Mouse (Mus musculus): ENCODE results near the gene C1qb. TPM values are rescaled to one million over a fixed set of nuclear protein-coding genes. Genes with fewer than 3 reads are reported as not detected.
A peak's percentile ranks its signal among the peaks of the same experiment; 100 is the strongest.

C1qb gene
- polyA plus RNA-seq (2016; fragmentation: Nextera tagmentation; extraction: Ambion mirVana): 20.6 and 32.4 TPM in 2 replicates

- Histone ChIP-seq H3K27me3 (ENCODE audit: low read depth, poor library complexity, severe bottlenecking) (peaks cover 13% of the 10 kb centered on the region), H3K36me3 (no peaks in the 10 kb centered on the region), H3K9me3 (replicated peaks) (no peaks in the 10 kb centered on the region), H3K27ac (replicated peaks) (no peak within 1 kb of the TSS; the same call in 1 of the 2 replicates), H3K4me1 (peaks cover 8% of the 10 kb centered on the region; the same call in 1 of the 2 replicates), H3K4me3 (no peak within 1 kb of the TSS)
- WGBS: 84% methylated on average over 7 of the region's 7 CpGs
- no peak for DNase-seq (ENCODE audit: low spot score)
These were observed at the start of gene C1qb for GRCm38 (mm10) chr4:136886101-136886500. Gene C1qb (minus strand): TSS chr4:136886187.

DNA sequence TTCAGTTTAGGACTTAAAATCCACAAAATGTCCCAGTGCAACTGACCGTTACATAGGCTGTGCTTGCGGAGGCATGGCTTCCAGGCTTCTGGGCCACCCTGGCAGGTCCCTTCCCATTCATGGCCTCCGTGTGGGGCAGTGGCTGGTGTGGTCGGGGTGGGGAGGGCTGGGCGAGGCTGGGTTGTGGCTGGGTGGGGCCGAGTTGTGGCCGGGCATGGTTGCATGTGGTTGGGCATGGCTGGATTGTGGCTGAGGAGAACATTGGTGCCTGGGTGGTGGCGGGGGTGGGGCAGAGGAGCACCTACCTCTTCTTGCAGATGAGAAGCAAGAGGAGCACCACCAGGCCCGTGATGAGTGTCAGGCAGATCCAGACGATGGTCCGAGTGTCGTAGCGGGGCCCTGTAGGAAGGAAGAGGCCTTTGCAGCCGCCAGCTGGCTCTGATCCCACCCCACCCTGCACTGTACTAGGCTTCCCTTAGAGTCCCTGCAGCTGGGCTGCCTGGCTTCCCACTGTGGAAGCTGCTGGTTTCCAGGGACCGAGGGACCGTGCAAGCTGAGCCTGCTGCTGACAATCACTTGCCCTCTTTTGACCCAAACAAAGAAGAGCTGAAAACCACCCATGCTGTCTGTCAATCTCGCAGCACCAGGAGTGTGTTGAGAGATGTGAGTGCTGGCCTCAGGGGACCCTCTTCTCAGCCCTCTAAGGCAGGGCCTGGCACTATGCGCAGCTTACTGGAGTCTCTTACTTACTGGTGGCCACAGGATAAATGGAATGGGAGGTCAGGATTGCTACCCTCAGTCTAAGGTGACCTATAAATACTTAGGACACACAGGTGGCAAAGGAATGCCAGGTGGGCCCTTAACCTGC, 49.0 kb upstream of the C1qb start:
- Histone ChIP-seq H3K36me3 (no peaks in the 10 kb centered on the region), H3K4me1 (peaks cover 23% of the 10 kb centered on the region), H3K27ac (replicated peaks) (peak overlapping the region; percentile 60), H3K9me3 (replicated peaks) (no peaks in the 10 kb centered on the region), H3K4me3 (no peak overlapping the region), H3K27me3 (ENCODE audit: low read depth, poor library complexity, severe bottlenecking) (peaks cover 100% of the 10 kb centered on the region)
- 52% methylated on average over 18 of the region's 18 CpGs for WGBS
- DNase-seq (ENCODE audit: low spot score): no peak

DNA sequence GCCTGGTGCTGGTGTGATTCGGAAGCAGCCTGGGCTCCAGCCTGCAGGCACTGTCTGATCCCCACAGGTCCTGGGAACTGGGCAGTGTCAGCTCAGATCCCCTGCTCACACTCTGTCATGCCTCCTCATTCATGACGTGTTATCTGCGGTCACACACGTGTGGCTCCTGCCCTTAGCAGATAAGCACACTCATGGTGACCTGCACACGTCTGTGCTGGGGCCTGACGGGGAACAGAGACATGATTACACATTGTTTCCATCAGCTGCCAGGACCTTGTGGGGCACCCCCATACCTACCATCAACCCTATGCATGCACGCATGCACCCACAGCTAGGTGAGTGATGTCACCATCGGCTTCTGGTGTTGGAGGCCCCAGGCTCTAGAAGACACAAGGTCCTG, 44.5 kb upstream of the C1qb start:
- no peak for DNase-seq (ENCODE audit: low spot score)
- H3K9me3 ChIP-seq (replicated peaks): no peaks in the 10 kb centered on the region
- no peak overlapping the region for H3K4me3 ChIP-seq
- H3K27me3 ChIP-seq (ENCODE audit: low read depth, poor library complexity, severe bottlenecking): peaks cover 99% of the 10 kb centered on the region
- 90% methylated on average over 8 of the region's 8 CpGs for WGBS
- H3K4me1 ChIP-seq: peaks cover 42% of the 10 kb centered on the region
- no peaks in the 10 kb centered on the region for H3K36me3 ChIP-seq
- H3K27ac ChIP-seq (replicated peaks): no peak overlapping the region

- H3K9me3 ChIP-seq (replicated peaks): no peaks in the 10 kb centered on the region
- WGBS: 8% methylated on average over 5 of the region's 5 CpGs
- peaks cover 99% of the 10 kb centered on the region for H3K27me3 ChIP-seq (ENCODE audit: low read depth, poor library complexity, severe bottlenecking)
- H3K27ac ChIP-seq (replicated peaks): peak overlapping the region; percentile 55
- peak; percentile 46 for DNase-seq (ENCODE audit: low spot score)
- H3K36me3 ChIP-seq: no peaks in the 10 kb centered on the region
- no peak overlapping the region for H3K4me3 ChIP-seq
- peaks cover 28% of the 10 kb centered on the region for H3K4me1 ChIP-seq
These were observed 42.9 kb upstream of the C1qb start for GRCm38 (mm10) chr4:136928928-136929327.

DNA sequence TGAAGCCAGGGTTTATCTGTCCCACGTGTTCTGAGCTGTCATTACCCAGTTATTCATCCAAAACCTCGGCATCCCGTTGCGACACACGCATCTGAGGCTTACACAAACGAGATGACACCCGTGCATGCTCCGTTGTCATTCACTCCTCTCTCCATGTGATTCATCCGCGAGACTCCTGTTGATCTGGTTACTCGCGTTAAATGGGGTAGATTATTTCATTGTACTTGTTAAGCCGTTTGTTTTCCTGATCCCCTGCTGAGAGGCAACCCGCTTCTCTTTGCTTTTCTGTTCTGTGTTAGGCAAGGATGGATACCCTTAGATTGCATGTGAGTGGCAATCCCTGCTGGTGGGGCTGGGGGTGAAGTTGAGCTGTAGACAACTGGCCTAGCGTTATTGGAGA, 39.8 kb upstream of the C1qb start:
- no peak for DNase-seq (ENCODE audit: low spot score)
- Histone ChIP-seq H3K27me3 (ENCODE audit: low read depth, poor library complexity, severe bottlenecking) (peaks cover 91% of the 10 kb centered on the region), H3K4me3 (no peak overlapping the region), H3K27ac (replicated peaks) (no peak overlapping the region), H3K9me3 (replicated peaks) (no peaks in the 10 kb centered on the region), H3K36me3 (no peaks in the 10 kb centered on the region), H3K4me1 (peaks cover 35% of the 10 kb centered on the region)
- WGBS: 4% methylated on average over 15 of the region's 15 CpGs

GRCm38 (mm10) chr4:136924529-136924928, 38.5 kb upstream of the C1qb start:
- Histone ChIP-seq H3K9me3 (replicated peaks) (no peaks in the 10 kb centered on the region), H3K27ac (replicated peaks) (no peak overlapping the region), H3K27me3 (ENCODE audit: low read depth, poor library complexity, severe bottlenecking) (peaks cover 84% of the 10 kb centered on the region), H3K4me1 (peaks cover 31% of the 10 kb centered on the region), H3K36me3 (no peaks in the 10 kb centered on the region), H3K4me3 (no peak overlapping the region)
- DNase-seq (ENCODE audit: low spot score): peak; percentile 72
- 4% methylated on average over 6 of the region's 6 CpGs for WGBS

DNA sequence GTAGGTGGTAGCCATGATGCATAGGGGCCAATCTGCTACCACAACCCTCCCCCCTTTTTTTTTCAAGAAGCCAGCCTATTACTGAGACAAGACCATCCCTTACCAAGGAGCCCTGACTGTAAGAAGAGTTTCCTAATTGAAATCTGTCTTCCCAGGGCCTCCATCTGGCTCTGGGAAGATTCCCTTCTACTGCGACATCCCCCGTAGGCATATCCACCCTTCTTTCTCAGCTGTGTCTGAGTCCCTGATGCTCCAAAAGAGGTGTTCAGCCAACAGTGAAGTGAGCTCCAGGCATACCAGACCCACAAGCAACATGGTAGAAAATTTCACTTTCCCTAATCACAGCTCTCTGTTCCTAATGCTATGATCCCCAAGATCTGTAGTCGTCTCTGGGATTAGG, 33.5 kb upstream of the C1qb start:
- Histone ChIP-seq H3K27me3 (ENCODE audit: low read depth, poor library complexity, severe bottlenecking) (peaks cover 70% of the 10 kb centered on the region), H3K4me1 (peaks cover 30% of the 10 kb centered on the region), H3K9me3 (replicated peaks) (no peaks in the 10 kb centered on the region), H3K4me3 (no peak overlapping the region), H3K27ac (replicated peaks) (no peak overlapping the region), H3K36me3 (no peaks in the 10 kb centered on the region)
- 84% methylated on average over 3 of the region's 3 CpGs for WGBS
- DNase-seq (ENCODE audit: low spot score): no peak

GRCm38 (mm10) chr4:136918834-136919233, 32.8 kb upstream of the C1qb start:
- H3K4me3 ChIP-seq: no peak overlapping the region

DNA sequence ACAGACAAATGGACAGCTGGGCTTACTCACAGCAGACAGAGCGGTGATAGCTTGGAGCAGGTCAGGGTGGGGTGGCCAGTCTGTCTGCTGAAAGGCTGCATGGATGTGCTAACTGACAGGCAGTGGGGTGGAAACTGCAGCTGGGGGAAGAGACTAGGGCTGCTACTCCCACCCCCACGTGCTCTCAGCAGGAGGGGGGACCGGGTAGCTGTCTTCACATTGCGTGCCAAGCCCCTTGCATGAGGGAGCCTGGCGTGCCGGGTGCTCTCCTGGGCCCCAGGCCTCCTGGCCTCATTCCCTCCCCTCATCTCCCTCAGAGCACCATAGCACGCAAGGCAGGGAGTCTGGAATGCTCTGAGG, 31.2 kb upstream of the C1qb start:
- no peak for DNase-seq (ENCODE audit: low spot score)
- H3K27ac ChIP-seq (replicated peaks): no peak overlapping the region
- no peak overlapping the region for H3K4me3 ChIP-seq
- peaks cover 61% of the 10 kb centered on the region for H3K27me3 ChIP-seq (ENCODE audit: low read depth, poor library complexity, severe bottlenecking)
- no peaks in the 10 kb centered on the region for H3K9me3 ChIP-seq (replicated peaks)
- peaks cover 37% of the 10 kb centered on the region for H3K4me1 ChIP-seq
- no peaks in the 10 kb centered on the region for H3K36me3 ChIP-seq
- WGBS: 60% methylated on average over 7 of the region's 7 CpGs

More at GRCm38 (mm10) chr4:136918834-136919233, 32.8 kb upstream of the C1qb start:
- Histone ChIP-seq H3K36me3 (no peaks in the 10 kb centered on the region), H3K4me1 (peaks cover 34% of the 10 kb centered on the region), H3K9me3 (replicated peaks) (no peaks in the 10 kb centered on the region), H3K27me3 (ENCODE audit: low read depth, poor library complexity, severe bottlenecking) (peaks cover 66% of the 10 kb centered on the region), H3K27ac (replicated peaks) (no peak overlapping the region)
- no peak for DNase-seq (ENCODE audit: low spot score)
- 90% methylated on average over 8 of the region's 8 CpGs for WGBS

DNA sequence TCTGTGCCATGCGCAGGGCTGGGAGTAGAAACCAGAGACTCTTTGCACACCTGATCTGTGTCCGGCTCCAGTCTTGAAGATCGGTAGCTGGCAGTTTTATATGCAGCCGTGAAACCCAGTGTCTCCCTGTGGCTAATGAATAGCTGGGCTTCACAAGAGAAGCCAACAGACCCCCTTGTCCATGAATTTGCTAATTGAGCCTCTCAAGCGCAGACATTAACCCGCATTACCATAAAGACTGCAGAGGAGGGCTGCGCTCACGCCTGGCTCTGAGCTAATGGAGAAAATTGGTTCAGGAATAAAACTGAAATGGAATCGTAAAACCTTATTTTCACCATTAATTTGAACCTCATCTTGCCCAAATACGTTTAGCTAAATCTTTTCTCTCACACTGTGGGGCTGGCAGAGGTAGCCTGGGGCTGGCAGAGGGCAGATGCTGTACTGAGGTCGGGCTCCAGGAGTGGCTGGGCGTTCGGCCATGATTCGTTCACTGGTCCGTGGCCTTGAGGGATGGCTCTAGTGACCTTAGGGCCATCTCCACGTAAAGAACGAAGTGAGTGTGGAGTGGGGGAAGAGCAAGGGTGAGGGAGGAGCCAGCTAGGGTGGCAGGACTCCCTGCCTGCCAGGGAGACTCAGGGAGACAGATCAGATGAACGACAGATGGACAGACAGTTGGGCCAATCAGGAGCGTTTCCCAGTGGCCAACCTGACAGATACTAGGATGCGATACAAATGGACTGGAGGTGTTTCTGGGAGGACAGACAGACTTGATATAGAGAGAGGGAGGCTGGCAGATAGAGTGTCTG, 30.6 kb upstream of the C1qb start:
- peaks cover 39% of the 10 kb centered on the region for H3K4me1 ChIP-seq
- no peaks in the 10 kb centered on the region for H3K9me3 ChIP-seq (replicated peaks)
- 77% methylated on average over 20 of the region's 20 CpGs for WGBS
- H3K36me3 ChIP-seq: no peaks in the 10 kb centered on the region
- no peak overlapping the region for H3K27ac ChIP-seq (replicated peaks)
- no peak for DNase-seq (ENCODE audit: low spot score)
- H3K27me3 ChIP-seq (ENCODE audit: low read depth, poor library complexity, severe bottlenecking): peaks cover 61% of the 10 kb centered on the region
- no peak overlapping the region for H3K4me3 ChIP-seq

GRCm38 (mm10) chr4:136912841-136913240, 26.9 kb upstream of the C1qb start:
- no peaks in the 10 kb centered on the region for H3K36me3 ChIP-seq

GRCm38 (mm10) chr4:136911804-136912203, 25.8 kb upstream of the C1qb start:
- peaks cover 82% of the 10 kb centered on the region for H3K27me3 ChIP-seq (ENCODE audit: low read depth, poor library complexity, severe bottlenecking)
- no peak for DNase-seq (ENCODE audit: low spot score)
- peak overlapping the region; percentile 46; the same call in 1 of the 2 replicates for H3K27ac ChIP-seq (replicated peaks)
- no peaks in the 10 kb centered on the region for H3K9me3 ChIP-seq (replicated peaks)
- peaks cover 46% of the 10 kb centered on the region for H3K4me1 ChIP-seq
- peak overlapping the region; percentile 30 for H3K4me3 ChIP-seq
- 53% methylated on average over 9 of the region's 9 CpGs for WGBS
- H3K36me3 ChIP-seq: no peaks in the 10 kb centered on the region

More at GRCm38 (mm10) chr4:136912841-136913240, 26.9 kb upstream of the C1qb start:
- Histone ChIP-seq H3K4me1 (peaks cover 53% of the 10 kb centered on the region), H3K9me3 (replicated peaks) (no peaks in the 10 kb centered on the region), H3K27me3 (ENCODE audit: low read depth, poor library complexity, severe bottlenecking) (peaks cover 81% of the 10 kb centered on the region), H3K27ac (replicated peaks) (0 out of 2 replicates have a peak overlapping the region, but pooled peaks have one; percentile 33), H3K4me3 (peak overlapping the region; percentile 30; the same call in 1 of the 2 replicates)
- peak; percentile 43 for DNase-seq (ENCODE audit: low spot score)
- WGBS: 22% methylated on average over 9 of the region's 9 CpGs

Measured in midbrain, embryonic 10.5 days (tissue).